Mouse (Mus musculus) c-Kit-negative CD71-positive TER-119-positive erythroid progenitor cells, embryonic 14.5 days (primary cell): Measurements from ENCODE around the gene Kcnj12.

ENCODE experiments used
- DNase-seq: peaks from one replicate; pipeline ENCODE4 v3.0.0-alpha.2; 2013; ENCODE audit warnings: low read depth, low spot score

Gene Kcnj12

DNA sequence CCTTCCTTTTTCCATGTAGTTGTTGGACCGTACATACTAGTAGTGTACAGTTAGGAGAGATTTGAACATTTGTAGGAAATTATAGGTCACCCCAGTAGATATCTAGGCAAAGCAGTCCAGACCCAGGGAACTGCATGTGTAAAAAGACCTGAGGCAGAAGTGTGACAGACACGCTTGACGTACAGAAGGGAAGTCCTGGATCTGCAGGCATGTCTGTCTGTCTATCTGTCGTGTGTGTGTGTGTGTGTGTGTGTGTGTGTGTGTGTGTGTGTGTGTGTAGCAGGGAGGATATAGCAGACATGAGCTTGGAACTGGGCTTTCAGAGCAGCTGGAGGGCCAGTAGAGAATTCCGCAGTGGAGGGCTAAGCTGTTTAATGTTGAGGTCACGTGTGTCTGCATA is 87.3 kb downstream of the Kcnj12 start:
- no peak for DNase-seq

DNA sequence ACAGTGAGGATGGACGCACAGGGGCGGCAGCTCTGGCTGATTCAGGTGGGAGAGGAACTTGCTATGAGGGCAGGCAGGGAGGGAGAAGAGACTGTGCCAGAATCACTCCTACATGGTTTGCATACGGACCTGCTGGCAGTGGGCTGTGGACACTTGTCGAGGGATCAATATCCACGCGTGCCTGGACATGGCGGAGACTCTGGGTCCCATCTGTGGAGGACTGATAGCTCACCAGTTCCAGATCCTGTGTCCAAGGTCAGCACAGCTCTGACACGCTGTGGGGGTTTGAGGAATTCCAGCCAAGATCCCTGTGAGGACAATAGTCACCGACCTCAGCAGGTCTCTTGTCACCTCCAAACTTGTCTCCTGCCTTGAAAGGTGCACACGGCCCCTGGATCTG is 87.7 kb downstream of the Kcnj12 start:
- DNase-seq = no peak

DNA sequence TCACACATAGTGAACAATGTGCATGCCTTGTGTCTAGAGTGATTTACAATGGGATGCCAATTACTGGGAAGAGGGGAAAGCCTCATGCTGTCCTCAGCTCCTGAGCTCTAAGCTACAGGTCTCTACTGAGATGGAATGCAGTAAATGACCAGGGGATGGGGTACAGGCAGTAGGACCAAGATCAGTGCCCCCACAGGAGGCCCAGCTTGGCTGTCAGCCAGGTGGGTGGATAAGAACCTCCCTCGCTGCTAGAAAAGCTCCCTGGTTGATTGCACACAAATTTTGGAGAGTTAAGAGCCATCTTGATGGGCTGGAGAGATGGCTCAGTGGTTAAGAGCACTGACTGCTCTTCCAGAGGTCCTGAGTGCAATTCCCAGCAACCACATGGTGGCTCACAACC is 88.6 kb downstream of the Kcnj12 start:
- no peak for DNase-seq

DNA sequence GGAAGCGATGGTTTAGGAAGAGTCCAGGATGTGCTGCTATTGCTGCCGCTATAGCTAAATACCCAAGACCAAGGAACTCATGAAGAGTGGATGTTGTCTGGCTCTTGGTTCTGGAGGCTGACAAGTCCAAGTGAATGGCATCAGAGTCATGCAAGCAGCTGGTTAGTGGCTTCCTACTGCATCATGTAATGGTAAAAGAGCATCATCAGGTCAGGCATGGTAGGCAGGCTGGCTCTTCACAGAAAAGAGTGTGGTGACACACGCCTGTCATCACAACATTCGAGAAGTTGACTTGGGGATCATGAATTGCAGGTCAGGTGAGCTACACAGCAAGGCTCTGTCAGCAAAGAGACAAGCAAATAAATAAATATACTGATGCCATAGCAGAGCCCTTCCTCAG is 89.1 kb downstream of the Kcnj12 start:
- DNase-seq = no peak

DNA sequence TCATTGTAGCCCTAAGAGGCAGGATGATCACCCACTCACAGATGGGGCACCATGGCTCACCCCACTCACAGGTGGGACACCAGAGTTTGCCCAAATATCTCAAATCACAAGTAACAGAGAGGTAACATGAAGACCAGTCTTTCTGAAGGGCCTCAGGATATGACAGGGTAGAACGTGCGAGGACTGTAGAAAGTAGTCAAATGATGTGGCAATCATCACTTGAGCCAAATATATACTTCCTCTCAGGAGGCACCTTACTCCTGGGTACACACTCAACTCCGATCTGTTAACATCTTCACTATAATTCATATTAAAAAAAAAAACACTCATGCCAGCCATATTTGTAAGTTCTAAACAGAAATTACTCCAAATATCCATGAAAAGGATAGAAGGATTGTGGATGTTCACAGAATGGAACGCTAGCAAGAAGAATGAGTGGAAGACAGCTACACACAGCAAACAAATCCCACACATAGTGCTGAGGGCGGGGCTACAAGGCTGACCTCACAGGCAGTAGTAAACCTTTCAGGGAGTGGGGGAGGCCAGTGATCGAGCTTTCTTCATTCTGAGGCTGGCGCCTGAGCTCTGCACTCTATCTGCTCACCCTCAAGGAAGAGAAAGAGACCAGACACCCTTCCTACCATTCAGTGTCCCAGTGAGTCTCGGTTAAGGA is 90.1 kb downstream of the Kcnj12 start:
- DNase-seq = no peak

DNA sequence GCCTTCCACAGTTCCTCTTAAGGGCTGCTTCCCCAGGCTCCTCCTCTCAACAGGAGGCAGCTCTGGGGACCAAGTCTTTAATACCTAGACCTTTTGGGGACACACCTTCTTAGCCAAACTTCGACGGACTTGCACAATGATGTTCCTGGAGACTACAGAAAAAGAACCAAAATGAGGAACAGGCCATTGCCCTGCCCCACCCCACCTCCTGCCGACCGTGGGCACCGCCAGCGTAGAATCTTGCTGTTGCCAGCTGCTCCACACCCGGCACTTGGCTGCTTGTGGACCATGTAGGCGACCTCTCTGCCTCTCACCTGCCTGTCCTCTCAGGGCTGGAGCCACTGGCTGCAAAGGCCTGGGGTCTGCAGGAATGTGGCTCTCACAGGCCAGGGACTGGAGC is 93.9 kb downstream of the Kcnj12 start:
- DNase-seq = no peak

DNA sequence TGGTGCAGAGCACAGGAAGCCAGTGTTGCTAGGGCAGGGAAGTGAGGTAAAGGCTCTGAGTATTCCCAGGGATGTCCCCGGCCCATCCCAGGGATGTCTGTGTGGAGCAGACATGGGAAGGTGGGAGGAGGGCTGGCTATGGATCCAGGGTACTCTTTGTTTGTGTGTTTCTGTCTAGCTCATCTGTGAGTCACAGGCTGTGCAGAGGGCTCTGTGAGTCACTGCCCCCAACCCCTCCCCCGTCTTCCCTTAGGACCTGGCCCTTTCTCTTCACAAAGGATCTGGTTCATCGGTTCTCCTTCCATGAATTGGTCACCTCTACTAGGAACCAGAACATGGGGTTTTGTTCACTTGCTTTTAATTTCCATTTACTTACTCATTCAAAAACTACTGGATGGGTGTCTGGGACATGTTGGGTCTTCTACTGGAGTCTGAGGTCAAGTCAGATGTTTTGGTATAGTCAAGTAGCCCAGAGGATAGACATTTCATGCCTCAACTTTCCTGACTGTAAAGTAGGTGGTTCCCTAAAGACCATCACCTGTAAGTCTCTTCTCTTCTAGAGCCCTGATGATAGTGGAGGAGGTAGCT is 97.7 kb downstream of the Kcnj12 start:
- no peak for DNase-seq
